Mouse (Mus musculus) forebrain, embryonic 13.5 days (tissue): ENCODE data around the gene Mmel1. TPM values are rescaled to one million over a fixed set of nuclear protein-coding genes. Genes with fewer than 3 reads are reported as not detected.

Experiments used
- ATAC-seq: fragments of 200-750 bp; cut with Nextera tagmentation; 2 replicates; pipeline ENCODE4 v1.8.0; 2017
- H3K27ac ChIP-seq: fragments of 300-500 bp; sonication (generic); 2 replicates; pipeline ENCODE4 v1.5.1; 2015; ENCODE audit warnings: inconsistent platforms, mild to moderate bottlenecking, moderate library complexity
- H3K27me3 ChIP-seq: fragments of 300-500 bp; sonication (generic); 2 replicates; pipeline ENCODE4 v1.6.1; 2015; ENCODE audit warnings: mild to moderate bottlenecking, inconsistent platforms
- H3K36me3 ChIP-seq: fragments of 300-500 bp; sonication (generic); 2 replicates; pipeline ENCODE4 v1.6.1; 2015; ENCODE audit warnings: mild to moderate bottlenecking, inconsistent platforms; ENCODE audit not compliant: poor library complexity, severe bottlenecking
- H3K4me1 ChIP-seq: fragments of 300-500 bp; sonication (generic); 2 replicates; pipeline ENCODE4 v1.6.1; 2015; ENCODE audit warnings: inconsistent platforms
- H3K4me2 ChIP-seq: fragments of 300-500 bp; sonication (generic); 2 replicates; pipeline ENCODE4 v1.6.1; 2015; ENCODE audit warnings: inconsistent platforms, mild to moderate bottlenecking, moderate library complexity
- H3K4me3 ChIP-seq: fragments of 300-500 bp; sonication (generic); 2 replicates; pipeline ENCODE4 v1.5.1; 2015; ENCODE audit warnings: mild to moderate bottlenecking, inconsistent platforms
- H3K9ac ChIP-seq: fragments of 300-500 bp; sonication (generic); 2 replicates; pipeline ENCODE4 v1.6.1; 2015; ENCODE audit warnings: mild to moderate bottlenecking, inconsistent platforms
- H3K9me3 ChIP-seq: fragments of 300-500 bp; sonication (generic); replicated peaks from 2 replicates; pipeline ENCODE4 v1.6.1; 2016; ENCODE audit warnings: inconsistent platforms
- WGBS: fragments of 180-500 bp; shearing (Covaris S2); methylation state at CpG from one replicate; pipeline ENCODE4 v1.1.7; 2015; 5-methylcytosine and 5-hydroxymethylcytosine counted together
- polyA plus RNA-seq: library from polyadenylated mRNA; unstranded; fragments of >200 nt; fragmentation: Nextera tagmentation; extraction: Ambion mirVana; gene quantifications from 2 replicates; pipeline ENCODE4 v1.2.1, GENCODE M21; 2015

Gene Mmel1
- 0.12 and 0.24 TPM in 2 replicates for polyA plus RNA-seq

DNA sequence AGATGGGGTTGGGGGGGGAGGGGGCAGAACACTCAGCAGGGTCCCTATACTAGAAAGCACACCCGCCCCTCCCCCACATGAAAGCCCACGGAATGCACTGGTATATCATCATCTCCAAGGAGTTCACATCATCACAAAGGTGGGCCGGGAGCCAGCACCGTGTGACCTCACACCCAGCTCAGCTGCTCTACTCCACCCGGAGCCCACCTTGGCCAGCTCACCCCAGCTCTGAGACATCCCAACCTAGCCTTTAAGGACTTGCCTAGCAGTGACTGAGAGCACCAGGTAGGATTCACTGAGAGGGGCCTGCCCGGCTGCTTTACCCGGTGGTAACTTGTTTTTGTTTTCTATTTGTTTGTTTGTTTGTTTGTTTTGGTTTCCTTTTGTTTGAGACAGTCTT lies at the start of gene Mmel1:
Mmel1 (plus strand) TSS at position 146 of the 400 bp plus-strand sequence.
- 88% methylated on average over 7 of the region's 7 CpGs for WGBS
- Histone ChIP-seq H3K4me3 (no peak within 1 kb of the TSS), H3K9me3 (no peaks in the 10 kb centered on the region), H3K27me3 (peaks cover 43% of the 10 kb centered on the region), H3K4me1 (peaks cover 14% of the 10 kb centered on the region), H3K9ac (no peak within 1 kb of the TSS), H3K36me3 (no peaks in the 10 kb centered on the region), H3K4me2 (no peak within 1 kb of the TSS), H3K27ac (no peak within 1 kb of the TSS)
- no peak for ATAC-seq

DNA sequence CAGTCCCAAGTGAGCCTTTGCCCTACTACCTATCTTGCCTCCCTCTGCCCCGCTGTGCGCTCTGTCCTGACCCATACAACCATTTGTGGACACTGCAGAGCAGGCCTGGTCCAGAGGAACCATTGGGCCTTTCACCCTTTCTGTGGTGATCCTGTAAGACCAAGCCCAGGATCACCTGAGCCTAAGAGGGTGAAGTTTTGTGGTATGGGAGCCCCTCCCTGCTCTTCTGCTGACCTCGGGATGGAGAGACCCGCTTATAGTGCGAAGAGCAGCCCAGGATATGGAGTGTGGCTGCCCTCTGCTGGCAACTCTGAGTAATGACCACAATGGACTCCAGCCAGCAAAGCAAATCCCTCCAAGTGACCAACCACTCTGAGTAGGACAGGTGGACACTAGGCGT lies 43.7 kb upstream of the Mmel1 start:
- peak; percentile 48 for ATAC-seq
- Histone ChIP-seq H3K9ac (no peak overlapping the region), H3K36me3 (no peaks in the 10 kb centered on the region)

GRCm38 (mm10) chr4:154826224-154826623 lies 43.2 kb upstream of the Mmel1 start:
- H3K27ac ChIP-seq, result no peak overlapping the region
- H3K9ac ChIP-seq, result no peak overlapping the region
- H3K36me3 ChIP-seq, result no peaks in the 10 kb centered on the region
- H3K4me3 ChIP-seq, result no peak overlapping the region
- H3K4me2 ChIP-seq, result no peak overlapping the region
- no peaks in the 10 kb centered on the region for H3K4me1 ChIP-seq
- 58% methylated on average over 7 of the region's 7 CpGs for WGBS
- H3K27me3 ChIP-seq, result peaks cover 83% of the 10 kb centered on the region
- H3K9me3 ChIP-seq, result no peaks in the 10 kb centered on the region
- peak; percentile 36 for ATAC-seq

More for the DNA sequence above, 43.7 kb upstream of the Mmel1 start:
- Histone ChIP-seq H3K27me3 (peaks cover 81% of the 10 kb centered on the region), H3K4me3 (no peak overlapping the region), H3K9me3 (no peaks in the 10 kb centered on the region), H3K4me2 (no peak overlapping the region), H3K4me1 (no peaks in the 10 kb centered on the region), H3K27ac (no peak overlapping the region)
- WGBS, result 34% methylated on average over 6 of the region's 6 CpGs

- no peak for ATAC-seq
- Histone ChIP-seq H3K36me3 (no peaks in the 10 kb centered on the region), H3K9me3 (no peaks in the 10 kb centered on the region), H3K27me3 (peaks cover 84% of the 10 kb centered on the region), H3K27ac (no peak overlapping the region), H3K4me1 (peaks cover 6% of the 10 kb centered on the region), H3K4me2 (no peak overlapping the region), H3K4me3 (no peak overlapping the region), H3K9ac (no peak overlapping the region)
- WGBS, result 88% methylated on average over 7 of the region's 7 CpGs
These were observed 42.2 kb upstream of the Mmel1 start for GRCm38 (mm10) chr4:154827181-154827580.

DNA sequence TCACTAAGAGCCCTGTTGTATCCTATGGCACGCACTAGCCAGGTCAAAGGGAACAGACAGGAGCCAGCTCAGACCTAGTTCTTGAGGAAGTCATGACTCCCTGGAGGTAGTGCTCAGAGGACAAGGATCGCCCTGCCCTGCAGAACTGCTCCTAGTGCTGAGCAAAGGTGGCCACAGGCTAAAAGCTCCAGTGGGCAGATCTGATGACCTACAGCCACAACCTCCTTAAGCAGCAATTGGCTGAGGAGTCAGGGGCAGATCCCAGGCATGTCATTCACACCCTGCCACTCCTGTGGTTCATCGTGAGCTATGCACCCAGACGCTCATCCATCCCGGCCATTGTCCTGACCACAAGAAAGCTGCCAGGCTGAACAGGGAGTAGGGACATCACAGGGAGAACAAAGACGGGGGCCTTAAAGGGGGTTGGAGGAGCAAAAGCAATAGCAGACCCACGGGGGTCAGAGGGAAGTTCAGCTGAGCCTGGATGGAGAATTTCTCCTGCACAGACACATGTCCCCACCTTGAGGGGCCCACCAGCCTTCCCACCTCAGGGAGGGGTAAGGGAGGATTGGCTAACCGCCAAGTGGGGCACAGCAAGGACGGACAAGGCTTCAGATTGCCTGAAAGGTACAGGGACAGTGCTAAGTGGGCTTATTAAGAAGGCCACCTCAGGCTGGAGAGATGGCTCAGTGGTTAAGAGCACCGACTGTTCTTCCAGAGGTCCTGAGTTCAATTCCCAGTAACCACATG lies 41.3 kb upstream of the Mmel1 start:
- H3K4me1 ChIP-seq, result peaks cover 10% of the 10 kb centered on the region
- no peaks in the 10 kb centered on the region for H3K36me3 ChIP-seq
- no peak overlapping the region for H3K4me2 ChIP-seq
- no peak overlapping the region for H3K4me3 ChIP-seq
- H3K27me3 ChIP-seq, result peaks cover 81% of the 10 kb centered on the region
- no peak for ATAC-seq
- no peaks in the 10 kb centered on the region for H3K9me3 ChIP-seq
- 59% methylated on average over 10 of the region's 10 CpGs for WGBS
- no peak overlapping the region for H3K9ac ChIP-seq
- no peak overlapping the region for H3K27ac ChIP-seq

DNA sequence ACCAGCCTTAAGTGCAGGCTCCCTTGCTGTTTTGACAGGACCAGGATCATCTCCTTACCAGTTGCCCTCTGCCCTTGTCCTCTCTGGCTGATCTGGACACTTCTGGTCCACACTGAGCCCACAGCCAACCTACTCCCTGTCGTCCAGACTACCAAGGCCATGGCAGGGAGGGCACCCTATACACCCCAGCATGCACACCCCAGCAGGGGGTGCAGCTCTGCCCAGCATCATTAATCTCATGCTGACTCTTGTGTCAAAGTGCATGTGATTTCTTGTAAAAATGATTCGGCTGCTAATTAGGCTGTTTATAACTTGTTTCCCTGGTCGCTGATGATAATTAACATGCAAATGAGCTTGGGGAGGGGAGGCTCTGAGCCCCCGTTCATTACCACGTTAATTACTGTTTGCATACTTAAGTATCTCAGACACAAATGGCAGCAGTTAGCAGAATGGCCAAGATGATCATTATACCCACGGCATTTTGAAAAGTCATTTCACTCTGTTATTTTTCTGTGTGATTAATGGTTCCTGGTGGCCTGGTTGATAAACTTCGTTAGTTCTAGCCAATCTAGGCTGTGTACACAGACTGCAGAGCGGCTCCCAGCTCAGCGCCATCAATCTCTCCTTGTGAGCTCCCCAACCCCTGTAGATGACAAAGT lies 37.3 kb upstream of the Mmel1 start:
- no peak overlapping the region for H3K27ac ChIP-seq
- no peak overlapping the region for H3K9ac ChIP-seq
- H3K4me2 ChIP-seq, result no peak overlapping the region
- H3K27me3 ChIP-seq, result peaks cover 89% of the 10 kb centered on the region
- 19% methylated on average over 9 of the region's 9 CpGs for WGBS
- H3K9me3 ChIP-seq, result no peaks in the 10 kb centered on the region
- H3K36me3 ChIP-seq, result no peaks in the 10 kb centered on the region
- ATAC-seq, result peak; percentile 30; the same call in 1 of the 2 replicates
- H3K4me3 ChIP-seq, result no peak overlapping the region
- peaks cover 10% of the 10 kb centered on the region for H3K4me1 ChIP-seq

- Histone ChIP-seq H3K4me1 (peaks cover 10% of the 10 kb centered on the region), H3K9ac (no peak overlapping the region), H3K4me3 (no peak overlapping the region), H3K9me3 (no peaks in the 10 kb centered on the region), H3K27me3 (peaks cover 80% of the 10 kb centered on the region), H3K4me2 (no peak overlapping the region), H3K27ac (no peak overlapping the region), H3K36me3 (no peaks in the 10 kb centered on the region)
- WGBS, result 64% methylated on average over 7 of the region's 7 CpGs
- no peak for ATAC-seq
These were observed 33.0 kb upstream of the Mmel1 start for GRCm38 (mm10) chr4:154836183-154836915.

DNA sequence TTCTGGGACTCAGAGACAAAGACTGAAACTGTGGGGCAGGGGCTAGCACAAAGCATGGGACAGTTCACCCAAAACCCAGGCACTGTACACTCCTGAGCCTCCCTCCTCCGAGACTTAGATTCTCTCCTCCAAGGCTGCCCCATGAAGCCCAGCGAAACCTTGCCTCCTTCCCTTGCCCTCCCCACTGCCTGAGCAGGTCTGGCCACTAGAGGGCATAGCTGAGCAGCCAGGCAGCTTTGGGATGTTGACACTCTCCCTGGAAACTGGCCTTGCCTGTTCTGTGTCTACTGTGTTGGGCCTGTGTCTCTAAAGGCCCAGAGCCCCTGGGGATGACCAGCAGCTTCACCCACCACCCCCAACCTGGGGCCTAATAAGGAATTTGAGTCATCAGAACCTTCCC lies 32.2 kb upstream of the Mmel1 start, which contains the start of gene Ttc34:
Ttc34 (plus strand) TSS at position 290 of the 400 bp plus-strand sequence.
- H3K9me3 ChIP-seq, result no peaks in the 10 kb centered on the region
- H3K4me3 ChIP-seq, result no peak within 1 kb of the TSS
- no peak for ATAC-seq
- no peak within 1 kb of the TSS for H3K4me2 ChIP-seq
- H3K4me1 ChIP-seq, result peaks cover 5% of the 10 kb centered on the region
- no peak within 1 kb of the TSS for H3K27ac ChIP-seq
- H3K9ac ChIP-seq, result no peak within 1 kb of the TSS
- no peaks in the 10 kb centered on the region for H3K36me3 ChIP-seq
- whole genome bisulfite sequencing, result 45% methylated on average over 2 of the region's 2 CpGs
- H3K27me3 ChIP-seq, result peaks cover 73% of the 10 kb centered on the region

DNA sequence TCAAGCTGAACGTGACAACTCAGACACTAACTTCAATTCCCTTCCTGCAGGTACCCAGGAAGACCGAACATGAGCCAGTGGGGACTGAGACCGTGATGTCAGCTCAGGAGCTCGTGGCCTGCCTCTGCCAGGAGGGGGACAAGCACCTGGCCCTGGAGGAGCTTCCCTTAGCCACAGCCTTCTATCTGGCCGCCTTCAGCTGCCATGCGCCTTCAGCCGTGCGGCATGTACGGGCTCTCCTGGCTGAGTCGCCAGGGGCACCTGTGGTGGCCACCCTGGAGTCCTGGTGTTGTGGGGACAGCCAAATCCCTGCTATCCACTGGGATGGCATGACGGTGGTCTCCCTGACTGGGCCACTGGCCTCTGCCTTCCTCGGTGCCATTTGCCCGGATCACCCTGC lies 30.6 kb upstream of the Mmel1 start:
- 88% methylated on average over 13 of the region's 13 CpGs for WGBS
- H3K27ac ChIP-seq, result no peak overlapping the region
- H3K36me3 ChIP-seq, result no peaks in the 10 kb centered on the region
- H3K4me2 ChIP-seq, result no peak overlapping the region
- no peak for ATAC-seq
- no peak overlapping the region for H3K9ac ChIP-seq
- no peak overlapping the region for H3K4me3 ChIP-seq
- H3K4me1 ChIP-seq, result no peaks in the 10 kb centered on the region
- H3K9me3 ChIP-seq, result no peaks in the 10 kb centered on the region
- peaks cover 60% of the 10 kb centered on the region for H3K27me3 ChIP-seq

DNA sequence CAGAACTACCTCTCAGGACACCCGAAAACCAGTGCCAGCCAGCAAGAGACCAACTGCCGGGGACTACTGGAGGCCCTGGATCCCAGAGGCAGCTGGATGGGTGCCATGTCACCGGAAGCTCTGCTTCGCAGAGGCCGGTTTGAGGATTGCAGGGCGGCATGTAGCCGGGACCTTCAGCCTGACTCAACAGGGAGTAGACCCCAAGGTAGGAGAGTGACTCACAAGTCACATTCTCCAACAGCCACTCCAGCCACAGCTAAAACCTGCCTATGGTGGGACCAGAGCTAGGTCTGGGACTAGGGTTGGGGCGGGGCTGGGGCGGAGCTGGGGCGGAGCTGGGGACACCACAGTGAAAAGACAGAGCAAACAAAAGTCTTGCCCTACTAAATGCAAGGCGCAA lies 30.0 kb upstream of the Mmel1 start:
- WGBS, result 47% methylated on average over 11 of the region's 11 CpGs
- Histone ChIP-seq H3K36me3 (no peaks in the 10 kb centered on the region), H3K9ac (no peak overlapping the region), H3K4me1 (no peaks in the 10 kb centered on the region), H3K4me3 (no peak overlapping the region), H3K4me2 (no peak overlapping the region), H3K27ac (no peak overlapping the region), H3K27me3 (peaks cover 56% of the 10 kb centered on the region), H3K9me3 (no peaks in the 10 kb centered on the region)
- no peak for ATAC-seq

DNA sequence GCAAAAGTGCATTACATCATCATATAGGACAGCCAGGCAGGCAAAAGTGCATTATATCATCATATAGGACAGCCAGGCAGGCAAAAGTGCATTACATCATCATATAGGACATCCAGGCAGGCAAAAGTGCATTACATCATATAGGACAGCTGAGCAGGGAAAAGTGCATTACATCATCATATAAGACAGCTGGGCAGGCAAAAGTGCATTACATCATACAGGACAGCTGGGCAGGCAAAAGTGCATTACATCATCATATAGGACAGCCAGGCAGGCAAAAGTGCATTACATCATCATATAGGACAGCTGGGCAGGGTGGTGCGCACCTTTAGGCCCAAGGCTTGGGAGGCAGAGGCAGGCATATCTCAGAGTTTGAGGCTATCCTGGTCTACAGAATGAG lies 16.7 kb upstream of the Mmel1 start:
- no peak overlapping the region for H3K27ac ChIP-seq
- H3K9ac ChIP-seq, result no peak overlapping the region
- WGBS, result 100% methylated on average over 1 of the region's 1 CpGs
- ATAC-seq, result no peak
- H3K27me3 ChIP-seq, result peaks cover 45% of the 10 kb centered on the region
- H3K9me3 ChIP-seq, result no peaks in the 10 kb centered on the region
- no peaks in the 10 kb centered on the region for H3K36me3 ChIP-seq
- peaks cover 13% of the 10 kb centered on the region for H3K4me1 ChIP-seq
- no peak overlapping the region for H3K4me2 ChIP-seq
- H3K4me3 ChIP-seq, result no peak overlapping the region

DNA sequence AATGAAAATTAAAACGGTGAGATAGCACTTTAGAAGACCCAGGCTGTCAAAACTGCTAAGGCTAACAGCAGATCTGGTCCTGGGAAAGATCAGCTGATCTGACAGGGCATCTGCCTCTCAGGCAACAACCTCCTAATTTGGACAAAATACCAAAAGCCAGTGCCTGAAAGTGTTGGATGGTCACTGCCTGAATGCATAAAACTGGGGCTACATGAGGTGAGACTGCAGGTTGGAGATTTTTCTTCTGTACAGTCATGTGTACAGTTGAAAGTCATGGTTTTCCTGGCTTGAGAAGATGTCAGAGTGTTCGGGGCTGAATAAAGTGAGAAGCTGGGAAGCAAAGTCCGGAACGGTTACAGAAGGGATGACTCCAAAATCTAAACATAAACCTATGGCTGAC lies 15.5 kb upstream of the Mmel1 start:
- ATAC-seq, result no peak
- peaks cover 57% of the 10 kb centered on the region for H3K27me3 ChIP-seq

More for the DNA sequence above, 15.5 kb upstream of the Mmel1 start:
- H3K9ac ChIP-seq, result no peak overlapping the region
- 79% methylated on average over 4 of the region's 4 CpGs for WGBS
- no peak overlapping the region for H3K4me3 ChIP-seq
- H3K27ac ChIP-seq, result no peak overlapping the region
- no peaks in the 10 kb centered on the region for H3K9me3 ChIP-seq
- no peak overlapping the region for H3K4me2 ChIP-seq
- H3K4me1 ChIP-seq, result peaks cover 13% of the 10 kb centered on the region
- H3K36me3 ChIP-seq, result no peaks in the 10 kb centered on the region
